Mouse (Mus musculus) limb, embryonic 14.5 days (tissue): ENCODE results near the gene Adk. TPM values are rescaled to one million over a fixed set of nuclear protein-coding genes. Genes with fewer than 3 reads are reported as not detected.

Experiments used
- ATAC-seq: fragments of 200-750 bp; cut with Nextera tagmentation; 2 replicates; pipeline ENCODE4 v1.8.0; 2017; ENCODE audit warnings: low read depth, moderate number of reproducible peaks, moderate TSS enrichment; ENCODE audit not compliant: low FRiP score
- DNase-seq: peaks from one replicate; pipeline ENCODE4 v3.0.0-alpha.2; 2015; ENCODE audit warnings: low spot score
- H3K27ac ChIP-seq: fragments of 300-500 bp; sonication (generic); replicated peaks from 2 replicates; pipeline ENCODE4 v1.5.1; 2014; ENCODE audit warnings: low read depth, mild to moderate bottlenecking, low read length, moderate library complexity, mixed read lengths
- H3K27me3 ChIP-seq: fragments of 300-500 bp; sonication (generic); 2 replicates; pipeline ENCODE4 v1.6.1; 2014; ENCODE audit warnings: low read length, mixed read lengths; ENCODE audit not compliant: control insufficient read depth, insufficient read depth
- H3K36me3 ChIP-seq: fragments of 300-500 bp; sonication (generic); 2 replicates; pipeline ENCODE4 v1.6.1; 2014; ENCODE audit warnings: mild to moderate bottlenecking, low read length, moderate library complexity, mixed read lengths; ENCODE audit not compliant: control insufficient read depth, insufficient read depth
- H3K4me1 ChIP-seq: fragments of 300-500 bp; sonication (generic); 2 replicates; pipeline ENCODE4 v1.6.1; 2014; ENCODE audit warnings: antibody characterized with exemption, low read length, mixed read lengths; ENCODE audit not compliant: control insufficient read depth, insufficient read depth
- H3K4me2 ChIP-seq: fragments of 300-500 bp; sonication (generic); replicated peaks from 2 replicates; pipeline ENCODE4 v1.6.1; 2014; ENCODE audit warnings: low read depth, mild to moderate bottlenecking, low read length, moderate library complexity; ENCODE audit not compliant: severe bottlenecking
- H3K4me3 ChIP-seq: fragments of 300-500 bp; sonication (generic); replicated peaks from 2 replicates; pipeline ENCODE4 v1.5.1; 2014; ENCODE audit warnings: low read length
- H3K9ac ChIP-seq: fragments of 300-500 bp; sonication (generic); 2 replicates; pipeline ENCODE4 v1.6.1; 2014; ENCODE audit warnings: mild to moderate bottlenecking, low read depth, low read length, moderate library complexity; ENCODE audit not compliant: severe bottlenecking
- H3K9me3 ChIP-seq: fragments of 300-500 bp; sonication (generic); 2 replicates; pipeline ENCODE4 v1.6.1; 2016; ENCODE audit warnings: low read length; ENCODE audit not compliant: control insufficient read depth
- POLR2A ChIP-seq: fragments of 200-500 bp; IDR thresholded peaks from 2 replicates; pipeline ENCODE4 v1.8.0; 2012; ENCODE audit warnings: inconsistent platforms, mild to moderate bottlenecking, moderate library complexity, borderline replicate concordance; ENCODE audit not compliant: insufficient read depth, insufficient read length; ENCODE audit errors: extremely low read depth
- WGBS: fragments of 180-500 bp; shearing (Covaris S2); extraction: QIAGEN DNeasy Blood & Tissue Kit; methylation state at CpG from one replicate; pipeline ENCODE4 v1.1.7; 2014; 5-methylcytosine and 5-hydroxymethylcytosine counted together
- polyA plus RNA-seq, 2 experiments: library from polyadenylated mRNA; depleted of rRNA in 1 of 2; stranded (reverse) in 1 of 2; unstranded in 1 of 2; fragments of >200 nt; fragmentation: Nextera tagmentation in 1 of 2; extraction: Ambion mirVana in 1 of 2; gene quantifications; 2 replicates each; pipeline versions ENCODE4 v1.2.1 to v1.2.3; 2012 to 2014

Gene Adk
- polyA plus RNA-seq, 2 experiments: 55.6 to 140 TPM

DNA sequence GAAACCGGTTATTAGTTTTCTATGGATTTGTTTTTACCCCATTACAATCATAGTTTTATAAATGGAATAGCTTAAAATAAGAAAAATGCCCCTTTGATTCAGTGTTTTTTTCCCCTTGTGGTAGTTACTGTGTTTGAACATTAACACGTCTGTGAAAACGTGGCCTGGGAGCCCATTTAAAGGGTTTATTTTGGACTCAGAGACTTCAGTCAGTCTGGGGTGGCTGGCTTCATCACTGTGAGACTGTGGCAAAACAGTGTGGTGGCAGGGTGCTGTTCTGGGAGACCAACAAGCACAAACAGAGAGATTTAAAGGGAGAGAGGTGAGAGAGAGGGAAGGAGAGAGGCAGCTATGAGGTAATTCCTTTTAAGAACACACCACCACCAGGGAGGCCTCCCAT lies 55.2 kb downstream of the Adk start:
- Histone ChIP-seq H3K9me3 (no peaks in the 10 kb centered on the region), H3K4me1 (no peaks in the 10 kb centered on the region), H3K4me3 (no peak overlapping the region), H3K27me3 (no peaks in the 10 kb centered on the region), H3K36me3 (no peaks in the 10 kb centered on the region; the same call in 1 of the 2 replicates), H3K27ac (no peak overlapping the region), H3K9ac (no peak overlapping the region), H3K4me2 (no peak overlapping the region)
- 77% methylated on average over 3 of the region's 3 CpGs for WGBS
- DNase-seq: no peak
- ATAC-seq: no peak
- no peak for TF ChIP-seq POLR2A

DNA sequence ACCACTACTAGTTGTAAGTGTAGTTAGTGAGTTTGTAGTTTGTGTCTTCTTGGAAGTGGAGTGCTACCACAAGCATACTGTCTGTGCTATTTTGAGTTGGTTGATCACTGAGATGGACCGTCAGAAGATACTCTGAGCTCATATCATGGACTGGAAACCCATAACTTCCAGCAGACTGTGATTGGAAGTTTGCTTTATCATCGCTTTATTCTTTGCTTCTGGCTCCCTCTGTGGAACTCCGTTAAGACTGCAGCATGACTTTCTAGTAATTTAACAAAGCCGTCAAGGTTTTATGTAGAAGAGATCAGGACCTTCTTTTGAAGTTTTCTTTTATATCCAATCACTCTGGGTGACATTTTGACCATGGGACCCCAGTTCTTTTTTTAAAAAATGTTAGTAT lies 58.1 kb downstream of the Adk start:
- DNase-seq (no peak), ATAC-seq (no peak)
- TF ChIP-seq POLR2A: no peak
- WGBS: 68% methylated on average over 4 of the region's 4 CpGs
- H3K4me3 ChIP-seq: no peak overlapping the region
- no peaks in the 10 kb centered on the region for H3K4me1 ChIP-seq
- no peaks in the 10 kb centered on the region for H3K9me3 ChIP-seq
- no peaks in the 10 kb centered on the region for H3K27me3 ChIP-seq
- H3K27ac ChIP-seq: no peak overlapping the region
- no peaks in the 10 kb centered on the region; the same call in 1 of the 2 replicates for H3K36me3 ChIP-seq
- H3K9ac ChIP-seq: no peak overlapping the region
- no peak overlapping the region for H3K4me2 ChIP-seq

DNA sequence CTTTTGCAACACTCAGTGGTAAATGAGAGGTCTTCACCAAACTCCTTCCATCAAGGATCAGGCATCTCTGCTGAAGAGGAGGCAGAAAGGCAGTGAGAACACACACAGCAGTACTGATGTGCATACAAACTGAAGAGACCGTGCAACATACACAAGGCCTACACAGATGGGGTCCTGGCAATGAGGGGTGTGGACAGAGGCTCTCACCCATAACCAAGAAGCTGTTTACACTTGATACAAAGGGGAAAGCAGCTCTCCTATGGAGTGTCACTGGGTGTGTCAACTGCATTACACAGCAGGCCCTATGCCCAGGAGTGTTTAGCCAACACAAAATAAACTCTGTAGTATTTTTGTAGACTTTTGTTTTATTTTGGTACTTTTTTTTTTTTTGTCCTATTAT lies 59.1 kb downstream of the Adk start:
- ATAC-seq: no peak
- Histone ChIP-seq H3K9me3 (no peaks in the 10 kb centered on the region), H3K4me1 (no peaks in the 10 kb centered on the region), H3K36me3 (no peaks in the 10 kb centered on the region; the same call in 1 of the 2 replicates), H3K4me3 (no peak overlapping the region), H3K4me2 (no peak overlapping the region), H3K9ac (no peak overlapping the region), H3K27ac (no peak overlapping the region), H3K27me3 (no peaks in the 10 kb centered on the region)
- DNase-seq: no peak
- TF ChIP-seq POLR2A: no peak
- WGBS: 88% methylated on average over 1 of the region's 1 CpGs

DNA sequence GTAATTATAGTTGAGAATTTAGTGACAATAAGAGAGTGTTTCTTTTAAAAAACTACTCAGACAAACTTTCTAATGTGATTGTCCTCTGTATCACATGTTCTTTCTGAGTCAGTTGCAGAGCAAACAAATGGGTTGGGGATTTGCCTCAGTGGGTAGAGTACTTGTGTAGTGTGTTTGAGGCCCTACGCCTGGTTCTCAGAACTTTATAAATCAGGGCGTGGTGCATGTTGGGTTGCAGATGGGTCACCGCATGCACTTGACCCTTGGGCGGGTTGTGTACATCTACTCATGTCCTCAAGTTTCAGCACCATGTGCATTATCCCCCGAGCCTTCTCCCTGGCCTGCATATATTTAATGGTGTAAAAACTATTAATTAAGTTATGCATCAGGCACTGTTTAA lies 59.8 kb downstream of the Adk start:
- WGBS: 83% methylated on average over 5 of the region's 5 CpGs
- Histone ChIP-seq H3K9ac (no peak overlapping the region), H3K4me2 (no peak overlapping the region), H3K36me3 (no peaks in the 10 kb centered on the region), H3K4me1 (no peaks in the 10 kb centered on the region), H3K27me3 (no peaks in the 10 kb centered on the region), H3K9me3 (no peaks in the 10 kb centered on the region), H3K4me3 (no peak overlapping the region), H3K27ac (no peak overlapping the region)
- DNase-seq (no peak), ATAC-seq (no peak)
- no peak for TF ChIP-seq POLR2A

DNA sequence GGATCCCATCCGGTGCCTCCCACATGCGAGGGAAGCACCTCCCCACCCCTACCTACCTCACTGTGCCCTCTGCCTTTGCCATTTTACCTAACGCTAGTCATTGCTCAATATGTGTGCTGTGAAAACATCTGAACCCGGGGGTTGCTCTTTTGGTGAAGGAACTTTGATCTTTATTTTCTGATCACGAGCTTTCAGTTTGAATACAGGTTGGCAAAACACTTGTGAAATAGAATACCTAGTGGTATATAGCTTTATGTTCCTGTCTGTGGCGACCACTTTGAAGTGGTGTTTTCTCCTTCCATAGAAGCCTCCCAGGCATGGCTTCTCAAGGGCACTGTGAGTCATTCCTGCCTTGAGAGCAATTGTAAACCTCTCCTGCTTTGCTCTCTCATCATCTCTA lies 60.4 kb downstream of the Adk start:
- Histone ChIP-seq H3K4me2 (no peak overlapping the region), H3K4me3 (no peak overlapping the region), H3K27ac (no peak overlapping the region), H3K4me1 (no peaks in the 10 kb centered on the region), H3K27me3 (no peaks in the 10 kb centered on the region), H3K9me3 (no peaks in the 10 kb centered on the region), H3K36me3 (no peaks in the 10 kb centered on the region), H3K9ac (no peak overlapping the region)
- no peak for DNase-seq
- TF ChIP-seq POLR2A: no peak
- ATAC-seq: no peak
- 77% methylated on average over 6 of the region's 6 CpGs for WGBS

DNA sequence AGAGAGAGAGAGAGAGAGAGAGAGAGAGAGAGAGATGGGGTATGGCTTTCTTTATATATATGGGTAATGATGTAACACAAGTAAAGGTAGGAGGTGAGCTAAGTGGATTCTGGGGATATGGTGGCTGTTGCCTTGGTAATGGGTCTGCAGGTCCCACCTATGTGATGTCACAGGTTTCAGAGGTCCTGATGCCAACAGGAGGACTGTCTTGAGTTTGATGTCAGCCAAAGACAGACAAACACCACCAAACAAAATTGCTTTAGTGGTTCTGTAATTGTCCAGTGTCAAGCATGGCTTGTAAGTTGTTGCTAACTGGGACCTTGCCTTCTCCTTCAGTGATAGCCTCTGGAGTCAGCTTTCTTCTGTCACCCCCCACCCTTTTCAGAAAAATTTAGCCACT lies 62.0 kb downstream of the Adk start:
- H3K9ac ChIP-seq: no peak overlapping the region
- no peaks in the 10 kb centered on the region for H3K27me3 ChIP-seq
- no peak overlapping the region for H3K4me3 ChIP-seq
- TF ChIP-seq POLR2A: no peak
- no peak overlapping the region for H3K4me2 ChIP-seq
- H3K36me3 ChIP-seq: no peaks in the 10 kb centered on the region
- no peaks in the 10 kb centered on the region for H3K4me1 ChIP-seq
- H3K27ac ChIP-seq: no peak overlapping the region
- DNase-seq: no peak
- ATAC-seq: no peak
- no peaks in the 10 kb centered on the region for H3K9me3 ChIP-seq
